Mouse (Mus musculus): ENCODE data around the gene Tcte2. TPM values are rescaled to one million over a fixed set of nuclear protein-coding genes. Genes with fewer than 3 reads are reported as not detected.

The Tcte2 gene
- total and polyA plus RNA-seq, 3 experiments = 0.17 TPM; not detected in 2

DNA sequence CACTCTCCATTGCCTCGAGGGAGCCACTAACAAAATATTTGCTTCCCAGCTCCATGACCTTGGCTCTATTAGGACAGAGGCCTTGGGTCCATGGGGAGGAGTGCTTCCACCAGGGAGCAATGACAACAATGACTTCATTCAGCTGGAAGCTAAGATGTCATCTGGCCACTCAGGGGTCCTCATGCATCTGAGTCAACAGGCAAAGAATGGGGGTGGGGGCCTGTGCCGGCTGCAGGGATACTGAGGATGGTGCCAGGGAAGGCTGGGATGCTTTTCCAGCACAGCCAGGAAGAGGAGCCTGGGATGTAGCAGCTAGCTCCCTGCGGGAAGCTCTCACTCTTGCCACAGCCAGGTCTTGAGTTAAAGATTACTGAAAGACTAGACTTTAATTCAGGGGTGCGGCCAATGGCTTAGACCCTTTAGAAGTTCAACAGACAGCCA lies 56.1 kb downstream of the Tcte2 start:
- Histone ChIP-seq H3K9me3 (replicated peaks; ENCODE audit: low read length) (no peaks in the 10 kb centered on the region), H3K9ac (ENCODE audit: insufficient read depth, low read depth) (no peak overlapping the region), H3K4me1 (ENCODE audit: control insufficient read depth in 1 of 2, insufficient read depth in 2 of 2) (peaks cover 0 to 4% of the 10 kb centered on the region in 2 experiments; a peak in 2 of 4 replicates), H3K36me3 (replicated peaks in 1 of 2; ENCODE audit: control insufficient read depth in 1 of 2, insufficient read depth in 1 of 2, low read length in 1 of 2) (no peaks in the 10 kb centered on the region), H3K4me3 (replicated peaks in 1 of 3; ENCODE audit: low read depth in 2 of 3, low read length in 2 of 3, poor library complexity in 1 of 3) (no peak overlapping the region), H3K27me3 (replicated peaks) (no peaks in the 10 kb centered on the region), H3K4me2 (ENCODE audit: insufficient read depth, low read depth, poor library complexity, severe bottlenecking) (no peak overlapping the region), H3K79me2 (replicated peaks; ENCODE audit: control insufficient read depth, extremely low read depth, insufficient read depth, poor library complexity, severe bottlenecking) (no peaks in the 10 kb centered on the region), H3K27ac (ENCODE audit: insufficient read depth, low read depth) (no peak overlapping the region)
- DNase-seq (ENCODE audit: extremely low read depth) = no peak
- dilution Hi-C loops (cut with MboI; ENCODE audit: extremely low pct_ligation_motif_present, extremely low pct_unique_long_range_greater_than_20kb, low sequenced_read_pairs) = no loop called here
- in situ Hi-C loops (cut with MboI; ENCODE audit: low pct_ligation_motif_present, low pct_unique_long_range_greater_than_20kb, low sequenced_read_pairs) = no loop called here
- TF ChIP-seq RAD21 (IDR thresholded peaks at IDR 0.05; ENCODE audit: low read depth, low read length) = no peak
- no peak for TF ChIP-seq ETS1 (conservative IDR thresholded peaks at IDR 0.05; ENCODE audit: low read depth, low read length)
- no peak for TF ChIP-seq BHLHE40 (IDR thresholded peaks at IDR 0.05; ENCODE audit: low read depth, low read length)
- TF ChIP-seq E2F4 (IDR thresholded peaks at IDR 0.05; ENCODE audit: insufficient replicate concordance, low read depth, low read length) = no peak
- TF ChIP-seq MXI1 (IDR thresholded peaks at IDR 0.05; ENCODE audit: low read depth, low read length) = no peak

DNA sequence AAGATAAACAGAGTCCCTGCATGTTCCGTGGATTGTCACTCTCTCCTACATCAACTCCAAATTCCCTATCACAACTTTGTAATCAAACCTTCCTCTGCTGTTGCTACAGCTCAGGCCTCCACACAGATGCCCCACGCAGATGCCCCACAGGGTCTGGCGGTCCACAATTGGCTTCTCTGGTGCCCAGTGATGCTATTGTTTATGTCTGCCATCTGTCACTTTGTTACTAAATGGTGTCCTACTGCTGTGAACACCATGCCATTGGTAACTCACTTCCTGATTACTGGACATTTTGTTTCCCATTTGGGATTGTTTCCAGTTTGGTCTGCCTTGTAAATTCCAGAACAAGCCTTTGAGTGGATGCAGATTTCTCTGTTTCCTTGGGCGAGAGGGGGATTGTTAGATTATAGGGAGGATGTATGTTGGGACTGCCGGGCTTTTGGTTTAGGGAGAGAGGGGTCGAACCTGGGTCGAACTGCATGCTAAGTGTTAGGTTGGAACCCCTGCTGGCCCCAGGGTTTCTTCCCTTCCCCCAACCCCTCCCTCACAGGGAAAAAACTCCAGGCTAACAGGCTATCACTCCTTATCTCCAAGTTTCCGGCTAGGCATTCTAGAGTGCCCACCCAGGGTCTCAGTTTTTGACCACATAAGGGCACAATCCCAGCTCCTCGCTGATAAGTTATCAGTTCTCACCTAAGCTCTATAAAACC lies 57.9 kb downstream of the Tcte2 start:
- dilution Hi-C loops (cut with MboI; ENCODE audit: extremely low pct_ligation_motif_present, extremely low pct_unique_long_range_greater_than_20kb, low sequenced_read_pairs) (no loop called here), in situ Hi-C loops (cut with MboI; ENCODE audit: low pct_ligation_motif_present, low pct_unique_long_range_greater_than_20kb, low sequenced_read_pairs) (no loop called here)
- H3K27me3 ChIP-seq (replicated peaks) = no peaks in the 10 kb centered on the region

More for the DNA sequence above, 57.9 kb downstream of the Tcte2 start:
- DNase-seq (ENCODE audit: extremely low read depth) = no peak
- Histone ChIP-seq H3K9ac (ENCODE audit: insufficient read depth, low read depth) (no peak overlapping the region), H3K36me3 (replicated peaks in 1 of 2; ENCODE audit: control insufficient read depth in 1 of 2, insufficient read depth in 1 of 2, low read length in 1 of 2) (no peaks in the 10 kb centered on the region), H3K4me3 (replicated peaks in 1 of 3; ENCODE audit: low read depth in 2 of 3, low read length in 2 of 3, poor library complexity in 1 of 3) (no peak overlapping the region), H3K27ac (ENCODE audit: insufficient read depth, low read depth) (no peak overlapping the region), H3K4me1 (ENCODE audit: control insufficient read depth in 1 of 2, insufficient read depth in 2 of 2) (peaks cover 0 to 4% of the 10 kb centered on the region in 2 experiments; a peak in 2 of 4 replicates), H3K79me2 (replicated peaks; ENCODE audit: control insufficient read depth, extremely low read depth, insufficient read depth, poor library complexity, severe bottlenecking) (no peaks in the 10 kb centered on the region), H3K9me3 (replicated peaks; ENCODE audit: low read length) (no peaks in the 10 kb centered on the region), H3K4me2 (ENCODE audit: insufficient read depth, low read depth, poor library complexity, severe bottlenecking) (no peak overlapping the region)
- TF ChIP-seq NELFE (IDR thresholded peaks at IDR 0.05; ENCODE audit: low read depth, low read length) (no peak), MAZ (IDR thresholded peaks at IDR 0.05; ENCODE audit: low read depth, low read length) (no peak), BHLHE40 (IDR thresholded peaks at IDR 0.05; ENCODE audit: low read depth, low read length) (no peak), MYC (IDR thresholded peaks at IDR 0.05; ENCODE audit: low read depth, low read length) (no peak), TCF12 (IDR thresholded peaks at IDR 0.05; ENCODE audit: low read depth, low read length) (no peak), HCFC1 (IDR thresholded peaks at IDR 0.05; ENCODE audit: low read depth, low read length) (no peak), MEF2A (IDR thresholded peaks at IDR 0.05; ENCODE audit: borderline replicate concordance, low read depth, low read length) (no peak), POLR2A (IDR thresholded peaks at IDR 0.05; ENCODE audit: low read depth, low read length) (no peak), MAX (IDR thresholded peaks at IDR 0.05; ENCODE audit: low read length) (no peak), EP300 (IDR thresholded peaks at IDR 0.05; ENCODE audit: low read length) (no peak), ETS1 (conservative IDR thresholded peaks at IDR 0.05; ENCODE audit: low read depth, low read length) (no peak), MAFK (IDR thresholded peaks at IDR 0.05; ENCODE audit: insufficient replicate concordance, low read length) (no peak), CHD1 (IDR thresholded peaks at IDR 0.05; ENCODE audit: low read depth, low read length) (no peak), KAT2A (IDR thresholded peaks at IDR 0.05; ENCODE audit: insufficient replicate concordance, low read length) (no peak), ZNF384 (IDR thresholded peaks at IDR 0.05; ENCODE audit: low read depth, low read length) (no peak), POLR2AphosphoS2 (IDR thresholded peaks at IDR 0.05; ENCODE audit: low read depth, low read length) (no peak)

Data from CH12.LX (cell line).